Mouse (Mus musculus): ENCODE data around the gene Rbm28. TPM values are rescaled to one million over a fixed set of nuclear protein-coding genes. Genes with fewer than 3 reads are reported as not detected.
"Not testable (repeated sequence)": the region's sequence is repeated elsewhere in the genome, so short reads cannot be mapped to it uniquely, and the experiment has no call there.

Rbm28 gene
- polyA plus RNA-seq, 1 experiment from 2014 or later = 51.6 TPM

GRCm38 (mm10) chr6:29178888-29179658 lies 14.3 kb upstream of the Rbm28 start, which contains the start of gene Prrt4:
TSS of gene Prrt4 (minus strand) at chr6:29179584.
- Histone ChIP-seq H3K4me1 (peaks cover 37% of the 10 kb centered on the region), H3K27me3 (ENCODE audit: low read depth, poor library complexity, severe bottlenecking) (peaks cover 90% of the 10 kb centered on the region), H3K4me3 (peak within 1 kb of the TSS; percentile 77), H3K9me3 (replicated peaks) (no peaks in the 10 kb centered on the region), H3K27ac (replicated peaks) (peak within 1 kb of the TSS; percentile 85), H3K36me3 (no peaks in the 10 kb centered on the region)
- DNase-seq (ENCODE audit: low spot score) = peak; percentile 68
- WGBS = under 1% methylated on average over 79 of the region's 79 CpGs

- WGBS = 9% methylated on average over 17 of the region's 17 CpGs
- H3K27me3 ChIP-seq (ENCODE audit: low read depth, poor library complexity, severe bottlenecking) = peaks cover 98% of the 10 kb centered on the region
- no peaks in the 10 kb centered on the region for H3K9me3 ChIP-seq (replicated peaks)
- peak overlapping the region; percentile 85 for H3K27ac ChIP-seq (replicated peaks)
- peaks cover 38% of the 10 kb centered on the region for H3K4me1 ChIP-seq
- no peaks in the 10 kb centered on the region for H3K36me3 ChIP-seq
- peak overlapping the region; percentile 77 for H3K4me3 ChIP-seq
- DNase-seq (ENCODE audit: low spot score) = peak; percentile 35
These were observed 13.4 kb upstream of the Rbm28 start for GRCm38 (mm10) chr6:29177901-29178879.

GRCm38 (mm10) chr6:29175113-29175512 lies 10.3 kb upstream of the Rbm28 start:
- H3K4me3 ChIP-seq = no peak overlapping the region
- no peak for DNase-seq (ENCODE audit: low spot score)
- H3K36me3 ChIP-seq = no peaks in the 10 kb centered on the region
- 78% methylated on average over 3 of the region's 3 CpGs for WGBS
- no peak overlapping the region for H3K27ac ChIP-seq (replicated peaks)
- peaks cover 55% of the 10 kb centered on the region for H3K4me1 ChIP-seq
- no peaks in the 10 kb centered on the region for H3K9me3 ChIP-seq (replicated peaks)
- H3K27me3 ChIP-seq (ENCODE audit: low read depth, poor library complexity, severe bottlenecking) = peaks cover 100% of the 10 kb centered on the region

GRCm38 (mm10) chr6:29174368-29174767 lies 9.6 kb upstream of the Rbm28 start:
- H3K27me3 ChIP-seq (ENCODE audit: low read depth, poor library complexity, severe bottlenecking) = peaks cover 100% of the 10 kb centered on the region
- peaks cover 58% of the 10 kb centered on the region for H3K4me1 ChIP-seq
- no peak overlapping the region for H3K4me3 ChIP-seq
- no peak overlapping the region for H3K27ac ChIP-seq (replicated peaks)
- no peaks in the 10 kb centered on the region for H3K9me3 ChIP-seq (replicated peaks)
- WGBS = 23% methylated on average over 7 of the region's 7 CpGs
- no peak for DNase-seq (ENCODE audit: low spot score)
- no peaks in the 10 kb centered on the region for H3K36me3 ChIP-seq

GRCm38 (mm10) chr6:29170952-29171388 lies 6.2 kb upstream of the Rbm28 start:
- H3K4me1 ChIP-seq = peaks cover 36% of the 10 kb centered on the region
- no peaks in the 10 kb centered on the region for H3K36me3 ChIP-seq
- peaks cover 96% of the 10 kb centered on the region for H3K27me3 ChIP-seq (ENCODE audit: low read depth, poor library complexity, severe bottlenecking)
- WGBS = 0% methylated on average over 36 of the region's 40 CpGs
- no peaks in the 10 kb centered on the region for H3K9me3 ChIP-seq (replicated peaks)
- DNase-seq (ENCODE audit: low spot score) = peak; percentile 92
- H3K27ac ChIP-seq (replicated peaks) = peak overlapping the region; percentile 84
- peak overlapping the region; percentile 69 for H3K4me3 ChIP-seq

- WGBS = under 1% methylated on average over 63 of the region's 63 CpGs
- Histone ChIP-seq H3K27ac (replicated peaks) (peak overlapping the region; percentile 84), H3K9me3 (replicated peaks) (no peaks in the 10 kb centered on the region), H3K27me3 (ENCODE audit: low read depth, poor library complexity, severe bottlenecking) (peaks cover 96% of the 10 kb centered on the region), H3K36me3 (no peaks in the 10 kb centered on the region), H3K4me3 (peak overlapping the region; percentile 69), H3K4me1 (peaks cover 36% of the 10 kb centered on the region)
- DNase-seq (ENCODE audit: low spot score) = peak; percentile 66
These were observed 5.5 kb upstream of the Rbm28 start for GRCm38 (mm10) chr6:29170063-29170921.

GRCm38 (mm10) chr6:29169675-29170062 lies 4.9 kb upstream of the Rbm28 start:
- Histone ChIP-seq H3K36me3 (no peaks in the 10 kb centered on the region), H3K9me3 (replicated peaks) (no peaks in the 10 kb centered on the region), H3K4me1 (peaks cover 33% of the 10 kb centered on the region), H3K27ac (replicated peaks) (no peak overlapping the region; the same call in 1 of the 2 replicates), H3K27me3 (ENCODE audit: low read depth, poor library complexity, severe bottlenecking) (peaks cover 90% of the 10 kb centered on the region), H3K4me3 (peak overlapping the region; percentile 69)
- 5% methylated on average over 12 of the region's 12 CpGs for WGBS
- DNase-seq (ENCODE audit: low spot score) = no peak

GRCm38 (mm10) chr6:29168871-29169270 lies 4.1 kb upstream of the Rbm28 start:
- Histone ChIP-seq H3K27me3 (ENCODE audit: low read depth, poor library complexity, severe bottlenecking) (peaks cover 82% of the 10 kb centered on the region), H3K27ac (replicated peaks) (no peak overlapping the region), H3K9me3 (replicated peaks) (no peaks in the 10 kb centered on the region), H3K4me1 (peaks cover 29% of the 10 kb centered on the region), H3K36me3 (no peaks in the 10 kb centered on the region), H3K4me3 (no peak overlapping the region)
- no peak for DNase-seq (ENCODE audit: low spot score)
- WGBS = 60% methylated on average over 2 of the region's 2 CpGs

GRCm38 (mm10) chr6:29166196-29166595 lies 1.4 kb upstream of the Rbm28 start:
- DNase-seq (ENCODE audit: low spot score) = no peak
- Histone ChIP-seq H3K9me3 (replicated peaks) (no peaks in the 10 kb centered on the region), H3K27ac (replicated peaks) (no peak overlapping the region), H3K27me3 (ENCODE audit: low read depth, poor library complexity, severe bottlenecking) (peaks cover 55% of the 10 kb centered on the region), H3K4me3 (no peak overlapping the region), H3K4me1 (peaks cover 32% of the 10 kb centered on the region), H3K36me3 (no peaks in the 10 kb centered on the region)
- 4% methylated on average over 1 of the region's 1 CpGs for WGBS

GRCm38 (mm10) chr6:29161291-29161690 lies 3.5 kb downstream of the Rbm28 start:
- not testable (repeated sequence) for H3K27ac ChIP-seq (replicated peaks); H3K9me3 ChIP-seq (replicated peaks); H3K4me3 ChIP-seq; DNase-seq (ENCODE audit: low spot score); H3K27me3 ChIP-seq (ENCODE audit: low read depth, poor library complexity, severe bottlenecking)
- WGBS = over 99% methylated on average over 5 of the region's 5 CpGs
- H3K36me3 ChIP-seq = peaks cover 41% of the 10 kb centered on the region
- H3K4me1 ChIP-seq = peaks cover 15% of the 10 kb centered on the region

- peaks cover 15% of the 10 kb centered on the region for H3K4me1 ChIP-seq
- no peak for DNase-seq (ENCODE audit: low spot score)
- H3K36me3 ChIP-seq = peaks cover 46% of the 10 kb centered on the region
- H3K9me3 ChIP-seq (replicated peaks) = no peaks in the 10 kb centered on the region
- H3K27me3 ChIP-seq (ENCODE audit: low read depth, poor library complexity, severe bottlenecking) = 0 out of 2 replicates have a peak, but pooled peaks cover 5% of the 10 kb centered on the region
- WGBS = 90% methylated on average over 2 of the region's 2 CpGs
- H3K4me3 ChIP-seq = no peak overlapping the region
- H3K27ac ChIP-seq (replicated peaks) = no peak overlapping the region
These were observed 4.0 kb downstream of the Rbm28 start for GRCm38 (mm10) chr6:29160786-29161185.

GRCm38 (mm10) chr6:29156326-29156725 lies 8.5 kb downstream of the Rbm28 start:
- Histone ChIP-seq H3K9me3 (replicated peaks) (no peaks in the 10 kb centered on the region), H3K36me3 (peaks cover 90% of the 10 kb centered on the region), H3K27ac (replicated peaks) (no peak overlapping the region), H3K27me3 (ENCODE audit: low read depth, poor library complexity, severe bottlenecking) (no peaks in the 10 kb centered on the region), H3K4me1 (no peaks in the 10 kb centered on the region), H3K4me3 (no peak overlapping the region)
- no peak for DNase-seq (ENCODE audit: low spot score)
- WGBS = 96% methylated on average over 5 of the region's 5 CpGs
